Mouse (Mus musculus) intestine, postnatal 0 days (tissue): ENCODE measurements around the gene Prkg1. TPM values are rescaled to one million over a fixed set of nuclear protein-coding genes. Genes with fewer than 3 reads are reported as not detected.
A peak's percentile ranks its signal among the peaks of the same experiment; 100 is the strongest.

Experiments
- ATAC-seq: fragments of 200-750 bp; cut with Nextera tagmentation; 2 replicates; pipeline ENCODE4 v1.8.0; 2017; ENCODE audit warnings: mild to moderate bottlenecking, moderate TSS enrichment, moderate library complexity
- H3K27ac ChIP-seq: fragments of 300-500 bp; sonication (generic); 2 replicates; pipeline ENCODE4 v1.5.1; 2014; ENCODE audit warnings: mild to moderate bottlenecking, low read depth, low read length, moderate library complexity
- H3K27me3 ChIP-seq: fragments of 300-500 bp; sonication (generic); replicated peaks from 2 replicates; pipeline ENCODE4 v1.6.1; 2014; ENCODE audit warnings: low read length, mixed read lengths; ENCODE audit not compliant: control insufficient read depth, insufficient read depth
- H3K36me3 ChIP-seq: fragments of 300-500 bp; sonication (generic); 2 replicates; pipeline ENCODE4 v1.6.1; 2014; ENCODE audit warnings: mild to moderate bottlenecking, moderate library complexity; ENCODE audit not compliant: control insufficient read depth, insufficient read depth
- H3K4me1 ChIP-seq: fragments of 300-500 bp; sonication (generic); replicated peaks from 2 replicates; pipeline ENCODE4 v1.6.1; 2014; ENCODE audit warnings: antibody characterized with exemption, low read length, mixed read lengths; ENCODE audit not compliant: control insufficient read depth, insufficient read depth
- H3K4me2 ChIP-seq: fragments of 300-500 bp; sonication (generic); replicated peaks from 2 replicates; pipeline ENCODE4 v1.6.1; 2014; ENCODE audit warnings: low read depth, mild to moderate bottlenecking, moderate library complexity
- H3K4me3 ChIP-seq: fragments of 300-500 bp; sonication (generic); 2 replicates; pipeline ENCODE4 v1.5.1; 2014; ENCODE audit warnings: low read depth, low read length
- H3K9ac ChIP-seq: fragments of 300-500 bp; sonication (generic); 2 replicates; pipeline ENCODE4 v1.6.1; 2014; ENCODE audit warnings: mild to moderate bottlenecking, low read depth, low read length
- H3K9me3 ChIP-seq: fragments of 300-500 bp; sonication (generic); 2 replicates; pipeline ENCODE4 v1.6.1; 2016; ENCODE audit warnings: mixed run types; ENCODE audit not compliant: control insufficient read depth
- CTCF ChIP-seq: sonication (generic); IDR thresholded peaks from 2 replicates; pipeline ENCODE4 v1.5.1; 2016; ENCODE audit warnings: low read depth, mild to moderate bottlenecking, control low read depth, antibody characterized with exemption, moderate library complexity
- WGBS: fragments of 180-500 bp; shearing (Covaris S2); extraction: QIAGEN DNeasy Blood & Tissue Kit; methylation state at CpG from one replicate; pipeline ENCODE4 v1.1.7; 2014; 5-methylcytosine and 5-hydroxymethylcytosine counted together
- polyA plus RNA-seq: library from polyadenylated mRNA; unstranded; fragments of >200 nt; fragmentation: Nextera tagmentation; extraction: Ambion mirVana; gene quantifications from 2 replicates; pipeline ENCODE4 v1.2.1, GENCODE M21; 2015

Gene Prkg1
- polyA plus RNA-seq, 1 experiment from 2014 or later = 4.0 TPM

DNA sequence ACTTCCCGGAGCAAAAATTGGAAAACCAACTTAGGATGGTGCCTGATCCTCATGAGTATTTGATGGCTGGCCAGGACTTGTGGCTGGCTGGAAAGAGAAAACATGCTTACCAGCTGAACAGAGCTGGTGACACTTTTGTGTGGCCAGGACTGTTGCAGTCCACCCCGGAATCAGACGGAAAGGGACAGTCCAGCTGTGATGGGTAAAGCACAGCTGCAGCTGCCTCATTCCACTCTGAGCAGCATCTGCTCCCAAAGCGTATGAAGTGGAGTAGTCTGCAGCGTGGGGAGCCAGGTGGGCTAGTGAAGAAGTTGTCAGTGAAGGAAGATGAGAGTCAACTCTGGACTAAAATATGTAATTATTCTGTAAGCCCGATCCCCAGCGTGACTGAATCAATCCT lies 108.6 kb downstream of the Prkg1 start:
- Histone ChIP-seq H3K36me3 (no peaks in the 10 kb centered on the region), H3K4me2 (0 out of 2 replicates have a peak overlapping the region, but pooled peaks have one; percentile 3), H3K4me3 (peak overlapping the region; percentile 3; the same call in 1 of the 2 replicates), H3K9me3 (no peaks in the 10 kb centered on the region), H3K4me1 (no peaks in the 10 kb centered on the region), H3K27me3 (no peaks in the 10 kb centered on the region), H3K9ac (no peak overlapping the region), H3K27ac (peak overlapping the region; percentile 57; the same call in 1 of the 2 replicates)
- 62% methylated on average over 7 of the region's 7 CpGs for WGBS
- no peak for TF ChIP-seq CTCF
- ATAC-seq = no peak

GRCm38 (mm10) chr19:31655826-31656225 lies 109.0 kb downstream of the Prkg1 start:
- 55% methylated on average over 7 of the region's 7 CpGs for WGBS
- TF ChIP-seq CTCF = no peak
- Histone ChIP-seq H3K4me1 (no peaks in the 10 kb centered on the region), H3K27me3 (no peaks in the 10 kb centered on the region), H3K36me3 (no peaks in the 10 kb centered on the region), H3K27ac (0 out of 2 replicates have a peak overlapping the region, but pooled peaks have one; percentile 57), H3K9me3 (no peaks in the 10 kb centered on the region), H3K4me3 (peak overlapping the region; percentile 3; the same call in 1 of the 2 replicates), H3K4me2 (no peak overlapping the region), H3K9ac (no peak overlapping the region)
- ATAC-seq = no peak

DNA sequence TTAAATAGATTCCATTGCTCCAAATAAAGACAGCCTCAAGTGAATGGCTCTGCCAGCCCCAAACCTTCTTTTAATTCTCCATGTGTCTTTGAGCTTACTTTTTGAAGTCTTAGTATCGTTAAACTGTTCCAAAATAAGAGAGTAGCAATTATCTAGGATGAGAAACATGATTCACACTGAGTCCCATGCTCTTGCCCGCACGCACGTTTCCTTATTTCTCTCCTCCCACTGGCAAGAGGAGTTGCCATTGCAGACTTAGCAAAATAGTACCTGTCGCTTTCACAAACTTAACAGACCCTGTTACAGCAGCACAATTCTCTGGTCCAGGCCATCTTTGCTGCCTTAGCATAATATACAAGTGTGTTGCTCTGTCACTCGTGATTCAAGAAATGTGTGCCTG lies 110.8 kb downstream of the Prkg1 start:
- no peaks in the 10 kb centered on the region for H3K9me3 ChIP-seq
- H3K4me3 ChIP-seq = no peak overlapping the region
- no peaks in the 10 kb centered on the region for H3K36me3 ChIP-seq
- TF ChIP-seq CTCF = no peak
- 87% methylated on average over 6 of the region's 6 CpGs for WGBS
- H3K4me1 ChIP-seq = no peaks in the 10 kb centered on the region
- no peak overlapping the region for H3K9ac ChIP-seq
- no peak overlapping the region for H3K27ac ChIP-seq
- no peak overlapping the region for H3K4me2 ChIP-seq
- H3K27me3 ChIP-seq = no peaks in the 10 kb centered on the region
- ATAC-seq = no peak

- 88% methylated on average over 4 of the region's 4 CpGs for WGBS
- Histone ChIP-seq H3K27ac (no peak overlapping the region), H3K9ac (no peak overlapping the region), H3K4me2 (no peak overlapping the region), H3K36me3 (no peaks in the 10 kb centered on the region), H3K9me3 (no peaks in the 10 kb centered on the region), H3K4me1 (no peaks in the 10 kb centered on the region), H3K4me3 (no peak overlapping the region), H3K27me3 (no peaks in the 10 kb centered on the region)
- TF ChIP-seq CTCF = no peak
- no peak for ATAC-seq
These were observed 114.4 kb downstream of the Prkg1 start for GRCm38 (mm10) chr19:31650452-31650851.

- WGBS = 73% methylated on average over 2 of the region's 2 CpGs
- Histone ChIP-seq H3K4me3 (no peak overlapping the region), H3K4me2 (no peak overlapping the region), H3K4me1 (no peaks in the 10 kb centered on the region), H3K36me3 (no peaks in the 10 kb centered on the region), H3K27me3 (no peaks in the 10 kb centered on the region), H3K27ac (no peak overlapping the region), H3K9me3 (no peaks in the 10 kb centered on the region), H3K9ac (no peak overlapping the region)
- no peak for TF ChIP-seq CTCF
- ATAC-seq = no peak
These were observed 117.3 kb downstream of the Prkg1 start for GRCm38 (mm10) chr19:31647492-31647891.

DNA sequence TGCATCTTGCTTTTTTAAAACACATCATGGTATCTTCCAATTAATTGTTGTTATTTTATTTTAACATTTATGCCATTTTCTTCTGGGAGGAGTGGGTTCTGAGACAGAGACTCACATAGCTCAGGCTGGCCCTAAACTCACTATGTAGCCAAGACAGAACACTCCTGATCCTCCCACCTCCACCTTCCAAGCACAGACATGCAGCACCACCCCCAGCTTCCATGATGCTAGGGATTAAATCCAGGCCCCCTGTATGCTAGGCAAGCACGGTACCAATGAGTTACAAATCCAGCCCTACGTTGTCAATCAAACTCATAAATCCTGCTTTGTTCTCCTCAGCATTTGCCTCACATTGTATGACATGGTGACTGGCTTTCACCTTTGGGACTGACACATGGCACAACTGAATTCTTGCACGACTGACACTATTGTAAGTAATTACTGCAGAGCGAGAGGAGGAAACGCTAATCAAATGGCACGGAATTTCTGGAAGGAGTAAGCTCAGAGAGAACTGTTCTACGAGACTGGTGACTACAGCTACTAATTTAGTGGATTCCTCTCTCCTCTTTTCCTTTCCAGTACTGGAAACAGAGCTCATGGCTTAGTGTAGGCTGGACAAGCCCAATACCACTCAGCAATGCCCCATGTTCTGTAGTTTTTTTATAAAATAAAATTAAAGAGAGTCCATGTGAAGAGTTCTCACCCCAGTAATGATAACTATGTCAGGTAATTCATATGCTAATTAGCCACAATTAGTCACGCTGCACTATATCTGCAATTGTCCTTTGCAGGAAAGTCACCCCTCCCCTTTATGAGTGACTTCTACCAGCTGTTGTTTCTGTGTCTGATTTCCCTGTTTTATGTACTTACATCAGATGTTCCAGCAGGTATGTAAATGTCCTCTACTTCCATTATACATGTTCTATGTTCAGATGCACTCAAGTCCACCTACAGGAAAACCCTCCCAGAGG lies 133.6 kb downstream of the Prkg1 start:
- TF ChIP-seq CTCF = no peak
- no peak overlapping the region for H3K4me3 ChIP-seq
- no peak overlapping the region for H3K4me2 ChIP-seq
- no peaks in the 10 kb centered on the region for H3K4me1 ChIP-seq
- no peak overlapping the region for H3K9ac ChIP-seq
- no peaks in the 10 kb centered on the region for H3K36me3 ChIP-seq
- 83% methylated on average over 8 of the region's 8 CpGs for WGBS
- H3K9me3 ChIP-seq = no peaks in the 10 kb centered on the region
- H3K27me3 ChIP-seq = no peaks in the 10 kb centered on the region
- ATAC-seq = no peak
- H3K27ac ChIP-seq = no peak overlapping the region
